Mouse (Mus musculus) MEL (cell line): ENCODE measurements around the gene Atp1a3. TPM values are rescaled to one million over a fixed set of nuclear protein-coding genes. Genes with fewer than 3 reads are reported as not detected.

Experiments
- DNase-seq: peaks from one replicate; pipeline ENCODE4 v3.0.0; 2011; ENCODE audit warnings: low read depth, low spot score
- H3K27ac ChIP-seq: 2 replicates; pipeline ENCODE4 v1.5.1; 2012; ENCODE audit warnings: low read depth, mild to moderate bottlenecking, control low read depth, low read length, moderate library complexity; ENCODE audit not compliant: control insufficient read depth
- H3K27me3 ChIP-seq, 2 experiments: fragments of 150-350 bp in 1 of 2; sonication (generic) in 1 of 2; 2 replicates each; pipeline ENCODE4 v1.6.1; 2012; ENCODE audit warnings: low read length in 2 of 2, mild to moderate bottlenecking in 2 of 2, improper control_type of control experiment in 1 of 2, moderate library complexity in 1 of 2; ENCODE audit not compliant: insufficient read depth in 2 of 2, control insufficient read depth in 1 of 2
- H3K36me3 ChIP-seq, 2 experiments: 2 replicates each; pipeline ENCODE4 v1.6.1; 2012 to 2014; ENCODE audit warnings: low read length in 2 of 2, improper control_type of control experiment in 1 of 2, inconsistent platforms in 1 of 2, mild to moderate bottlenecking in 1 of 2; ENCODE audit not compliant: insufficient read depth in 2 of 2, control insufficient read depth in 1 of 2
- H3K4me1 ChIP-seq, 2 experiments: fragments of 150-350 bp in 1 of 2; sonication (generic) in 1 of 2; 2 replicates each; pipeline ENCODE4 v1.6.1; 2012; ENCODE audit warnings: low read length in 2 of 2, improper control_type of control experiment in 1 of 2, mild to moderate bottlenecking in 1 of 2; ENCODE audit not compliant: insufficient read depth in 2 of 2, control insufficient read depth in 1 of 2
- H3K4me3 ChIP-seq, 2 experiments: fragments of 150-350 bp in 1 of 2; sonication (generic) in 1 of 2; 2 replicates each; pipeline ENCODE4 v1.5.1; 2012; ENCODE audit warnings: low read depth in 2 of 2, low read length in 2 of 2, mild to moderate bottlenecking in 2 of 2, moderate library complexity in 2 of 2, control low read depth in 1 of 2, improper control_type of control experiment in 1 of 2; ENCODE audit not compliant: control insufficient read depth in 1 of 2, insufficient read depth in 1 of 2
- H3K79me2 ChIP-seq: 2 replicates; pipeline ENCODE4 v1.6.1; 2012; ENCODE audit warnings: mild to moderate bottlenecking, low read length, moderate library complexity; ENCODE audit not compliant: control insufficient read depth, poor library complexity, insufficient read depth
- H3K9ac ChIP-seq: 2 replicates; pipeline ENCODE4 v1.6.1; 2012; ENCODE audit warnings: low read depth, mild to moderate bottlenecking, control low read depth, low read length, moderate library complexity; ENCODE audit not compliant: control insufficient read depth, poor library complexity, severe bottlenecking
- H3K9me3 ChIP-seq: fragments of 150-350 bp; sonication (generic); replicated peaks from 2 replicates; pipeline ENCODE4 v1.6.1; 2012; ENCODE audit warnings: mild to moderate bottlenecking, low read length, improper control_type of control experiment, moderate library complexity; ENCODE audit not compliant: insufficient read depth
- BHLHE40 ChIP-seq: IDR thresholded peaks from 2 replicates; pipeline ENCODE4 v1.6.1; 2012; ENCODE audit warnings: low read depth, mild to moderate bottlenecking, inconsistent platforms, low read length, improper control_type of control experiment, borderline replicate concordance
- CHD2 ChIP-seq: IDR thresholded peaks from 2 replicates; pipeline ENCODE4 v1.6.1; 2011; ENCODE audit warnings: low read length, improper control_type of control experiment
- CTCF ChIP-seq, 3 experiments: IDR thresholded peaks in 2 of 3; conservative IDR thresholded peaks in 1 of 3; 2 replicates each; pipeline ENCODE4 v1.5.1; 2011 to 2012; ENCODE audit warnings: low read length in 3 of 3, low read depth in 2 of 3, mild to moderate bottlenecking in 2 of 3, improper control_type of control experiment in 1 of 3, inconsistent platforms in 1 of 3, mixed read lengths in 1 of 3, moderate library complexity in 1 of 3; ENCODE audit not compliant: control insufficient read depth in 1 of 3, insufficient read depth in 1 of 3, poor library complexity in 1 of 3, severe bottlenecking in 1 of 3
- E2F4 ChIP-seq: IDR thresholded peaks from 2 replicates; pipeline ENCODE4 v1.6.1; 2011; ENCODE audit warnings: low read depth, low read length, improper control_type of control experiment, borderline replicate concordance
- ELF1 ChIP-seq: IDR thresholded peaks from 2 replicates; pipeline ENCODE4 v1.6.1; 2014; ENCODE audit warnings: low read depth, mild to moderate bottlenecking, inconsistent platforms, low read length, improper control_type of control experiment, moderate library complexity
- EP300 ChIP-seq, 2 experiments: IDR thresholded peaks; 2 replicates each; pipeline ENCODE4 v1.6.1; 2011; ENCODE audit warnings: improper control_type of control experiment in 2 of 2, low read length in 2 of 2, low read depth in 1 of 2, mild to moderate bottlenecking in 1 of 2
- ETS1 ChIP-seq: IDR thresholded peaks from 2 replicates; pipeline ENCODE4 v1.6.1; 2012; ENCODE audit warnings: low read depth, mild to moderate bottlenecking, inconsistent platforms, low read length, improper control_type of control experiment, moderate library complexity
- HCFC1 ChIP-seq: IDR thresholded peaks from 2 replicates; pipeline ENCODE4 v1.6.1; 2012; ENCODE audit warnings: low read depth, mild to moderate bottlenecking, inconsistent platforms, low read length, improper control_type of control experiment, moderate library complexity
- JUND ChIP-seq: IDR thresholded peaks from 2 replicates; pipeline ENCODE4 v1.6.1; 2011; ENCODE audit warnings: low read depth, mild to moderate bottlenecking, improper control_type of control experiment, low read length
- KAT2A ChIP-seq: conservative IDR thresholded peaks from 2 replicates; pipeline ENCODE4 v1.6.1; 2012; ENCODE audit warnings: low read depth, low read length, improper control_type of control experiment, inconsistent platforms
- MAX ChIP-seq: IDR thresholded peaks from 2 replicates; pipeline ENCODE4 v1.6.1; 2011; ENCODE audit warnings: low read length, improper control_type of control experiment
- MAZ ChIP-seq: IDR thresholded peaks from 2 replicates; pipeline ENCODE4 v1.6.1; 2012; ENCODE audit warnings: low read depth, mild to moderate bottlenecking, inconsistent platforms, low read length, improper control_type of control experiment
- MEF2A ChIP-seq: IDR thresholded peaks from 2 replicates; pipeline ENCODE4 v1.6.1; 2014; ENCODE audit warnings: low read depth, mild to moderate bottlenecking, inconsistent platforms, low read length, improper control_type of control experiment; ENCODE audit not compliant: poor library complexity, insufficient replicate concordance, severe bottlenecking; ENCODE audit errors: extremely low read depth
- MXI1 ChIP-seq: IDR thresholded peaks from 2 replicates; pipeline ENCODE4 v1.6.1; 2011; ENCODE audit warnings: mild to moderate bottlenecking, low read depth, low read length, improper control_type of control experiment
- MYC ChIP-seq: IDR thresholded peaks from 2 replicates; pipeline ENCODE4 v1.6.1; 2011; ENCODE audit warnings: low read depth, mild to moderate bottlenecking, low read length, improper control_type of control experiment, moderate library complexity
- NELFE ChIP-seq: IDR thresholded peaks from 2 replicates; pipeline ENCODE4 v1.6.1; 2011; ENCODE audit warnings: low read depth, low read length, improper control_type of control experiment
- POLR2A ChIP-seq, 2 experiments: IDR thresholded peaks; 2 replicates each; pipeline ENCODE4 v1.6.1; 2011 to 2012; ENCODE audit warnings: low read length in 2 of 2, mild to moderate bottlenecking in 2 of 2, control low read depth in 1 of 2, improper control_type of control experiment in 1 of 2, low read depth in 1 of 2, moderate library complexity in 1 of 2; ENCODE audit not compliant: control insufficient read depth in 1 of 2, insufficient read depth in 1 of 2, poor library complexity in 1 of 2
- RAD21 ChIP-seq: IDR thresholded peaks from 2 replicates; pipeline ENCODE4 v1.6.1; 2011; ENCODE audit warnings: mild to moderate bottlenecking, low read depth, low read length, improper control_type of control experiment
- RCOR1 ChIP-seq: IDR thresholded peaks from 2 replicates; pipeline ENCODE4 v1.6.1; 2012; ENCODE audit warnings: low read depth, mild to moderate bottlenecking, inconsistent platforms, low read length, improper control_type of control experiment
- SIN3A ChIP-seq: IDR thresholded peaks from 2 replicates; pipeline ENCODE4 v1.6.1; 2012; ENCODE audit warnings: low read length, improper control_type of control experiment, inconsistent platforms
- SMC3 ChIP-seq: IDR thresholded peaks from 2 replicates; pipeline ENCODE4 v1.6.1; 2011; ENCODE audit warnings: low read depth, low read length, improper control_type of control experiment
- TAL1 ChIP-seq: IDR thresholded peaks from 2 replicates; pipeline ENCODE4 v1.6.1; 2012; ENCODE audit warnings: mild to moderate bottlenecking, inconsistent platforms, low read length, moderate library complexity, mixed read lengths
- TBP ChIP-seq: IDR thresholded peaks from 2 replicates; pipeline ENCODE4 v1.8.0; 2011; ENCODE audit warnings: low read depth, low read length, improper control_type of control experiment
- TCF12 ChIP-seq: IDR thresholded peaks from 2 replicates; pipeline ENCODE4 v1.6.1; 2014; ENCODE audit warnings: low read depth, mild to moderate bottlenecking, inconsistent platforms, low read length, improper control_type of control experiment, moderate library complexity
- UBTF ChIP-seq: IDR thresholded peaks from 2 replicates; pipeline ENCODE4 v1.6.1; 2012; ENCODE audit warnings: low read depth, mild to moderate bottlenecking, inconsistent platforms, low read length, improper control_type of control experiment, moderate library complexity, borderline replicate concordance; ENCODE audit not compliant: insufficient read depth
- USF1 ChIP-seq: IDR thresholded peaks from 2 replicates; pipeline ENCODE4 v1.6.1; 2014; ENCODE audit warnings: low read depth, mild to moderate bottlenecking, inconsistent platforms, low read length, improper control_type of control experiment, moderate library complexity
- ZC3H11A ChIP-seq: IDR thresholded peaks from 2 replicates; pipeline ENCODE4 v1.6.1; 2012; ENCODE audit warnings: low read depth, mild to moderate bottlenecking, inconsistent platforms, low read length, improper control_type of control experiment
- ZKSCAN1 ChIP-seq: IDR thresholded peaks from 2 replicates; pipeline ENCODE4 v1.6.1; 2012; ENCODE audit warnings: low read depth, mild to moderate bottlenecking, inconsistent platforms, low read length, improper control_type of control experiment, moderate library complexity
- ZMIZ1 ChIP-seq: IDR thresholded peaks from 2 replicates; pipeline ENCODE4 v1.6.1; 2012; ENCODE audit warnings: low read depth, mild to moderate bottlenecking, inconsistent platforms, low read length, improper control_type of control experiment, moderate library complexity
- polyA plus RNA-seq, 2 experiments: library from polyadenylated mRNA; stranded (reverse) in 1 of 2; unstranded in 1 of 2; fragments of >175 nt in 1 of 2; fragments of >200 nt in 1 of 2; gene quantifications; 2 replicates each; pipeline versions ENCODE4 v1.2.1 to v1.2.4; 2012; ENCODE audit warnings: low replicate concordance in 2 of 2, low read depth in 1 of 2; ENCODE audit not compliant: insufficient read length in 2 of 2, insufficient read depth in 1 of 2, missing spikeins in 1 of 2
- total RNA-seq: library from RNA; depleted of rRNA; stranded (reverse); fragments of 300-350 nt; gene quantifications from 2 replicates; pipeline ENCODE4 v1.2.3, GENCODE M21; 2012

Gene Atp1a3
- total and polyA plus RNA-seq, 3 experiments: 0.19 to 3.5 TPM; not detected in 1

- TF ChIP-seq CHD2: 0 out of 2 replicates have a peak, but pooled peaks have one; percentile 26
- no peak for TF ChIP-seq UBTF
- peak; percentile 96 for TF ChIP-seq SIN3A
- TF ChIP-seq EP300 (IDR thresholded peaks at IDR 0.05; ENCODE audit: low read depth in 1 of 2, low read length in 2 of 2): no peak
- peak; percentile 77 for TF ChIP-seq MXI1
- peak; percentile 48; the same call in 1 of the 2 replicates for TF ChIP-seq USF1
- TF ChIP-seq MAX: peak; percentile 66; the same call in 1 of the 2 replicates
- no peak for TF ChIP-seq ETS1
- no peak for TF ChIP-seq BHLHE40
- peak; percentile 99 for TF ChIP-seq KAT2A
- TF ChIP-seq SMC3: no peak
- no peak for TF ChIP-seq ZC3H11A
- TF ChIP-seq ZMIZ1: 0 out of 2 replicates have a peak, but pooled peaks have one; percentile 30
These were observed 33.5 kb downstream of the Atp1a3 start, which contains the start of gene Rabac1 (continued) for GRCm38 (mm10) chr7:24971972-24972893.

GRCm38 (mm10) chr7:24971261-24971971 lies 34.3 kb downstream of the Atp1a3 start:
- Histone ChIP-seq H3K27ac (peak overlapping the region; percentile 29; the same call in 1 of the 2 replicates), H3K27me3 (no peaks in the 10 kb centered on the region), H3K4me3 (peak overlapping the region; percentile 75 to 78), H3K4me1 (peaks cover 7 to 20% of the 10 kb centered on the region in 2 experiments), H3K79me2 (peaks cover 6% of the 10 kb centered on the region; the same call in 1 of the 2 replicates), H3K36me3 (peaks cover 0 to 21% of the 10 kb centered on the region in 2 experiments; a peak in 2 of 4 replicates), H3K9me3 (no peaks in the 10 kb centered on the region), H3K9ac (peak overlapping the region; percentile 58)
- peak; percentile 79 for DNase-seq
- TF ChIP-seq JUND (no peak), MXI1 (peak; percentile 22; the same call in 1 of the 2 replicates), TAL1 (no peak), HCFC1 (0 out of 2 replicates have a peak, but pooled peaks have one; percentile 26), RAD21 (peak; percentile 50), RCOR1 (no peak), USF1 (no peak), MYC (no peak), POLR2A (IDR thresholded peaks at IDR 0.05; ENCODE audit: control insufficient read depth in 1 of 2, insufficient read depth in 1 of 2, low read depth in 1 of 2, low read length in 2 of 2, poor library complexity in 1 of 2) (0 out of 4 replicates have a peak, but pooled peaks of 1 of the 2 experiments have one; percentile 10), CTCF (IDR thresholded peaks at IDR 0.05 in 2 of 3, conservative IDR thresholded peaks at IDR 0.05 in 1 of 3; ENCODE audit: control insufficient read depth in 1 of 3, insufficient read depth in 1 of 3, low read depth in 2 of 3, low read length in 3 of 3, poor library complexity in 1 of 3, severe bottlenecking in 1 of 3) (peak; percentile 51 to 81 (median 74)), BHLHE40 (no peak), TBP (no peak), ZC3H11A (peak; percentile 8; the same call in 1 of the 2 replicates), E2F4 (no peak), MAZ (peak; percentile 54; the same call in 1 of the 2 replicates), SIN3A (no peak), SMC3 (peak; percentile 73), NELFE (no peak), ZMIZ1 (no peak), UBTF (no peak), ETS1 (no peak), ZKSCAN1 (no peak), KAT2A (no peak), MAX (0 out of 2 replicates have a peak, but pooled peaks have one; percentile 18), MEF2A (no peak), TCF12 (no peak), ELF1 (no peak)
